Mouse (Mus musculus) embryonic facial prominence, embryonic 10.5 days (tissue): Measurements from ENCODE around the gene Cdca7. TPM values are rescaled to one million over a fixed set of nuclear protein-coding genes. Genes with fewer than 3 reads are reported as not detected.

Experiments
- DNase-seq: peaks from one replicate; pipeline ENCODE4 v3.0.0-alpha.2; 2017; ENCODE audit warnings: low spot score
- H3K27ac ChIP-seq: fragments of 300-500 bp; sonication (generic); replicated peaks from 2 replicates; pipeline ENCODE4 v1.5.1; 2016; ENCODE audit warnings: mild to moderate bottlenecking
- H3K27me3 ChIP-seq: fragments of 300-500 bp; sonication (generic); replicated peaks from 2 replicates; pipeline ENCODE4 v1.6.1; 2016; ENCODE audit warnings: low read depth, mild to moderate bottlenecking; ENCODE audit not compliant: poor library complexity, severe bottlenecking
- H3K36me3 ChIP-seq: fragments of 300-500 bp; sonication (generic); replicated peaks from 2 replicates; pipeline ENCODE4 v1.6.1; 2016; ENCODE audit warnings: mild to moderate bottlenecking, moderate library complexity
- H3K4me1 ChIP-seq: fragments of 300-500 bp; sonication (generic); 2 replicates; pipeline ENCODE4 v1.6.1; 2016
- H3K4me3 ChIP-seq: fragments of 300-500 bp; sonication (generic); 2 replicates; pipeline ENCODE4 v1.5.1; 2016; ENCODE audit warnings: mild to moderate bottlenecking, moderate library complexity
- H3K9me3 ChIP-seq: fragments of 300-500 bp; sonication (generic); 2 replicates; pipeline ENCODE4 v1.6.1; 2016; ENCODE audit warnings: mild to moderate bottlenecking
- WGBS: fragments of 180-500 bp; shearing (Covaris S2); methylation state at CpG from one replicate; pipeline ENCODE4 v1.1.7; 2016; 5-methylcytosine and 5-hydroxymethylcytosine counted together
- polyA plus RNA-seq: library from polyadenylated mRNA; unstranded; fragments of >200 nt; fragmentation: Nextera tagmentation; extraction: Ambion mirVana; gene quantifications from 2 replicates; pipeline ENCODE4 v1.2.1, GENCODE M21; 2016

The Cdca7 gene
- polyA plus RNA-seq, 1 experiment from 2014 or later, result 252 TPM

DNA sequence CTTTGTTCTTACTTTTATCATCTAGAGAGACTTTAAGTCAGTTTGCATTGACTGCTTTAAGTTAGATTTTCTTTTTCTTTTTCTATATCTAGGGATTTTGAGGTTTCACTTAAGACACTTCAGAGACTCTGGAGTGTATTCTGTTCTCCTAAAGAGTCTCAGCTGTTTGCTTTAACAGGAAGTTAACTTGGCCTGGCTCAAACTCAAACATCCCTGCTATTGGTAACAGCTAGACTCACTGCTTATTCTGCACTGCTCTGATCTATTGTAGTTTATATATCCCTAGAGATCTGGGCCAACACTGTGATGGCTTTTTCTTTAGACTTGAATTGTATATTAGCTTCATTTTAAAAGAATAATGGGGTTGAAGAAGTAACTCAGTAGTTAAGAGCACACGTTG, 8.4 kb upstream of the Cdca7 start:
- H3K27me3 ChIP-seq, result peaks cover 2% of the 10 kb centered on the region; the same call in 1 of the 2 replicates
- H3K4me1 ChIP-seq, result peaks cover 11% of the 10 kb centered on the region
- no peak overlapping the region for H3K27ac ChIP-seq
- 92% methylated on average over 1 of the region's 1 CpGs for WGBS
- no peak for DNase-seq
- no peak overlapping the region for H3K4me3 ChIP-seq
- no peaks in the 10 kb centered on the region for H3K36me3 ChIP-seq
- H3K9me3 ChIP-seq, result no peaks in the 10 kb centered on the region

DNA sequence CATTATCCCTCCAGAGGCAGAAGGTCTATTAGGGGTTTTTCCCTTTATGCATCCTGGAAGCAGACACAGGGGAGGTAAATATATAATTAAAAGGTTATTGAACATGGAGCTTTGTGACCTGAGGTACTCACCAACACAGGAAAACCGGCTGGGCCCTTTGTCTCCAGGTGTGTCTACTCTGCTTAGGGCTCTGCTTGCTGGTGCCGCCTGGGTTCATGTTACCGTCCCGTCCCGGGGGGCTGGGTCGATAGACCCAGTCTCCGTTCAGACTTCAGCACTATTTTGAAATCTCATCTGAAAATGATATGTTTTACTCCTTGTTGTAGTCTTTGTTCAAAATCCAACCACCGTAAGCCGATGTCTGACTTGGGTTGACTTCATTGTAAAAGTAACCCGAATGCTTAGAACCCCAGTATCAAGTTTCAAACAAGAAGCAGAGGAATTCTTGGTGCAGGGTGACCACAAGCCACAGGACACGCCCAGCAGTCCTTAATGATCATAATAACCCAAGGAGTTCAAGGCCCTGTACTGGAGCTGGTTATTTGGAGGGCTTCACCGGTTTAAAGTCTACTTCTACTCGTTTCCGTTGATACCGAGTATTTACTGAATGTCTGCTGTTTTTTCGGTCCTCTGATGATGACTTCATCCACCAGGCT, 4.4 kb upstream of the Cdca7 start:
- Histone ChIP-seq H3K9me3 (no peaks in the 10 kb centered on the region), H3K4me1 (peaks cover 20% of the 10 kb centered on the region), H3K27ac (peak overlapping the region; percentile 32), H3K36me3 (no peaks in the 10 kb centered on the region), H3K4me3 (no peak overlapping the region), H3K27me3 (peaks cover 25% of the 10 kb centered on the region)
- DNase-seq, result peak; percentile 52
- WGBS, result 59% methylated on average over 16 of the region's 16 CpGs

DNA sequence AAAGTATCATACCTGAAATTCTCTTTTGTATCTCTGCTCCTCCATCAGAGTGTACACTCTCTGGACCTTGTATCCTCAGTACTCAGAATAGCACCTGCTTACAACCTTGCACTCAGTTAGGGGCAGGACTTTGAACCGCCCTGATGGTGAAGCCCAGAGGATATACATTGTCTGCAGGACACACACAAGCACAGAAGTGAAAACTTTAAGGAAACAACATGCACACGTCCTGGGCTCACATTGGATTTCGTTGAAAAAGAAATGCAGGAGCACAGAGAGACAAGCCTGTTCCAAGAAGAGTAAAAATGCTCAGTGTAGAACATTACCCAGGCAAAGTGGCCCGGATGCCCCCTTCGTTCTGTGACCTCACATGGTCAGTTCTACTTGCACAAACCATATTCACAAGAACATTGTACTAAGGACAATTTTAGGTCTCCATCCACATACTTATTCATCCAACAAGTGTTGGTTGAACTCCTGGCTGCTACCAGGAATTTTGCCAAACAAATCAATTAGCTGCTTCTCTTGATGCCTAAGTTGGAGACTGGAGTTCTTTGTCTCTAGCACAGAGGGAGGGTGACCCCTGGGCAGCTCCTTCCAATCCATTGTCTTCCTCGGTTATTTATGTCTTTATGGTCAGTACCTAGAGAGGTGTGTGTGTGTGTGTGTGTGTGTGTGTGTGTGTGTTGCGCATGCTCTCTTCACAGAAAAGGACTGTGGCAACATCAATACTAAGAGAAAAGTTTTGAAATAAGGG, 1.2 kb upstream of the Cdca7 start:
- peak overlapping the region; percentile 98 for H3K27ac ChIP-seq

DNA sequence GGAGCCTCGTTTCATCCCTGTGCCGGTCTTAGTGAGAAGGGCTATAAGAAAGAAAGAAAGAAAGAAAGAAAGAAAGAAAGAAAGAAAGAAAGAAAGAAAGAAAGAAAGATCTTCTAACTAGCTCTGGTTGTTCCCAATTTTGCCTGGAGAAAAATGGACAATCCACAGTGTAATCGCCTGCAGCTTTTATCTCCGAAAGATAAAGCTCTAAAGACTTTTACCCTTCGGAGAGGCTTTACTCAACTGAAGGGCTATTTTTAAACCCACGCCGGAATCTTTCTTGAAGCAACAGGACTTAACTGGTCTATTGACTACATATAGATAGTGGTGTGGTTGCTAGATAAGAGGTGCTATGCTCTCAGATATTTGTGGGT, 549 bp upstream of the Cdca7 start:
- Histone ChIP-seq H3K27me3 (peaks cover 25% of the 10 kb centered on the region), H3K4me3 (peak overlapping the region; percentile 88), H3K27ac (peak overlapping the region; percentile 98), H3K9me3 (no peaks in the 10 kb centered on the region), H3K4me1 (peaks cover 51% of the 10 kb centered on the region), H3K36me3 (peaks cover 18% of the 10 kb centered on the region)
- WGBS, result 0% methylated on average over 7 of the region's 7 CpGs
- DNase-seq, result no peak

More for the DNA sequence above, 1.2 kb upstream of the Cdca7 start:
- H3K4me1 ChIP-seq, result peaks cover 44% of the 10 kb centered on the region
- H3K27me3 ChIP-seq, result peaks cover 25% of the 10 kb centered on the region
- no peaks in the 10 kb centered on the region for H3K9me3 ChIP-seq
- peak; percentile 35 for DNase-seq
- H3K4me3 ChIP-seq, result peak overlapping the region; percentile 88
- 32% methylated on average over 7 of the region's 7 CpGs for WGBS
- peaks cover 11% of the 10 kb centered on the region for H3K36me3 ChIP-seq

DNA sequence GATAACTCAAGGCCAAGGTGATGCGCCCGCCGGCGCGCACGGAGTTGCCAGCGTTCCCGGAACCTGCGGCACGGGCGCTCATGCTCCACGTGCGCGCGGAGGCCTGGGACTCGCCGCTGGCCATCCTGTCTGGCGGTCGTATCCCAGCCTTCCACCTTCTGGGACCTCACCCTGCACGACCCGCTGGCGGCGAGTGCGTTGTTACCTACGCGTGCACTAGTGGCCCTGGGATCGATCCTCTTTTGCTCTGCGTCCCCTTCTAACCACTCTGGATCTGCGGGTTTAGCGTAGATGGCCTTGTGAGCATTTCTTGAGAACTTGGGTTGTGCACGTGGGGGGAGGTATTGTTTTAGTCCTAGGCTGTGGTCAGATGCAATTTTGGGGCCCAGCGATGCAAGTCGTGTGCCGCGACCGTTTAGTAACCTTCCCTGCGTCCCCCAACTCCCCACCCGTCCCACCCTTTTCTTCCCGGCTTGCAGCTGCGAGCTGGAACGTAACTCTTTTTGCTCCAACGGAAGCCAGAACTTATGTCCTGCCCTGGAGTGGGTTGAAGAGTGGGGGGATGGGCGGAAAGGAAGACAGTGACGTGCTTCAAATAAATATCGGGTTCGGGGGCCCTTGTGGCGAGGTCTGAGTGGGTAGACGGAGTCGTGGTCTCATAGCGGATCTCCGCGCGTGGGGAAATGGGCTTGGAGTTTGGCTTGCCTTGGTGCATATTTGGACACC, 690 bp downstream of the Cdca7 start:
- Histone ChIP-seq H3K4me3 (peak overlapping the region; percentile 88), H3K27ac (peak overlapping the region; percentile 98), H3K36me3 (peaks cover 31% of the 10 kb centered on the region), H3K4me1 (peaks cover 46% of the 10 kb centered on the region), H3K27me3 (peaks cover 25% of the 10 kb centered on the region), H3K9me3 (no peaks in the 10 kb centered on the region)
- under 1% methylated on average over 53 of the region's 53 CpGs for WGBS
- DNase-seq, result peak; percentile 78

DNA sequence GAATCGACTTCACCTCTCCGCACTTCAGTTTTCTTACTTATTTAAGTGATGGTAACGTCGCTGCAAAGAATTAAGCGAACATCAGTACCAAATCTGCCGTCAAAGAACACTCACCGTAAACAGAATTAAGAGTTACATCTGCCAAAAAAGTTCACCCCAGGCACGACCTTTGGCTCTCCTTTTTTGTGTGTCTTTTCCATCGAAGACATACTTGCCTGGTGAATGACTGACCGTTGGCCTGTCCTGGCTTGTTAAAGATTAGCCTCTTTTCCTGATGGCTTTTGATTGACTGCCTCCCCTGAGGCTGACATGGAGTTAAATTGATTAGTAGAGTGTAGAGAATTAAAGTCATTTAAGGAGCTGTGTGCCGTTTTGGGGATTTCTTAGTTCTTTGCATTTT, 1.3 kb downstream of the Cdca7 start:
- Histone ChIP-seq H3K36me3 (peaks cover 37% of the 10 kb centered on the region), H3K4me1 (peaks cover 43% of the 10 kb centered on the region), H3K27ac (peak overlapping the region; percentile 98), H3K27me3 (peaks cover 25% of the 10 kb centered on the region), H3K9me3 (no peaks in the 10 kb centered on the region), H3K4me3 (peak overlapping the region; percentile 88)
- 3% methylated on average over 11 of the region's 11 CpGs for WGBS
- peak; percentile 25 for DNase-seq

DNA sequence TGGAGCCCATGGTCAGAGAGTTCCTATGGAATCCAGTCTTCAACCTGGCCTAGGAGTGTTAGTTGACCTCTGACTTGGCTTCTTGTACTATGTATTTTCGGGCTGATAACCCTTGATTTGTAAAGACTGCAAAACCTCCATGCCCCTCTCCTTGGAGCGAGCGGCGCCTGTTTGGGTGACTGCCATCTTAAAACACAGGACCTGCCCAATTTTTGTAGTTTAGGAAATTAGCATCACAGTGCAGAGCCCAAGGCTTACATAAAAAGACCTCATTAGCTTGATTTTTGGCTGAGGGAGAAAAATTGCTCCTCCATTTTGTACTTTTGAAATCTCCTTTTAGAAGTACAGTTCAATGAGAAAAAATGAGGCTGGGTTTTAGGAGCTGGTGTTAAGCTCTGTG, 2.2 kb downstream of the Cdca7 start:
- peaks cover 46% of the 10 kb centered on the region for H3K36me3 ChIP-seq
- no peaks in the 10 kb centered on the region for H3K9me3 ChIP-seq
- 84% methylated on average over 4 of the region's 4 CpGs for WGBS
- no peak overlapping the region for H3K27ac ChIP-seq
- peaks cover 18% of the 10 kb centered on the region for H3K27me3 ChIP-seq
- peaks cover 43% of the 10 kb centered on the region for H3K4me1 ChIP-seq
- DNase-seq, result no peak
- peak overlapping the region; percentile 88 for H3K4me3 ChIP-seq

DNA sequence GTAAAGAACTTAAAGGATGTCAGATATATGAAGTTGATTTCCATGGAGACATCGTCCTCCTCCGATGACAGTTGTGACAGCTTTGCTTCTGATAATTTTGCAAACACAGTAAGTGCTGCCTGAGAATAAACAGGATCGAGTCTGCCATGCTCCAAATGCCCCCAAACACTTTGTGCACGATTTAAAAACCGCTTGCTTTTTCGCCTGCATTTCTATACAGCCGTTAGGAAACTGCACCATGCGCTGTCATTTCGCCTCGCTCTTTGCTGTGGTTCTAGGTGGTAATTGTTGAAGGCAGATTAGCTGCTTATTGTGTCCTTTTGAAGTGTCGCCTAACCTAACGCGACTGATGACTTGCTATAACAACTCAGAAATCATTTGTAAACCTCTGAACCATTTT, 3.0 kb downstream of the Cdca7 start:
- H3K36me3 ChIP-seq, result peaks cover 54% of the 10 kb centered on the region
- no peak overlapping the region for H3K27ac ChIP-seq
- H3K9me3 ChIP-seq, result no peaks in the 10 kb centered on the region
- H3K27me3 ChIP-seq, result peaks cover 10% of the 10 kb centered on the region
- peaks cover 43% of the 10 kb centered on the region for H3K4me1 ChIP-seq
- WGBS, result 85% methylated on average over 13 of the region's 13 CpGs
- DNase-seq, result no peak
- no peak overlapping the region; the same call in 1 of the 2 replicates for H3K4me3 ChIP-seq

DNA sequence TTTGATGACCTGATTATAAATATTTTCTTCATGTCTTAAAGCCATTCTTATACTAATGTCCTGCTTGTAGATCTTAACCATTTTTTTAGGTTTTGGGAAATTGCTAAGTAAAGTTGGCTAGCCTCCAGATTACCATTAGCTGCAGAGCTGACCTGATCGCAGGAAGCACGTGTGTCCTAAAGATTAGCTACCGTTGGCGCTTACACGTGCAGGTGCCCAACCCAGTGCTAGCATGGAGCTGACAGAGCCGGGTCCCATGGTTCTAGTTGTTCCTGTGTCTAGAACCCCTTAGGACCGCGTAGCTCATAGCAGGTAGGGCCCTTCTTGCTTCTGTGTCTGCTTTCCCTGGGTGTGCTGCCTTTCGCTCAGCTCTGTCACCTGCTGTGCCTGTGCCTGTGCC, 3.9 kb downstream of the Cdca7 start:
- peaks cover 63% of the 10 kb centered on the region for H3K36me3 ChIP-seq
- H3K27me3 ChIP-seq, result peaks cover 1% of the 10 kb centered on the region
- peaks cover 39% of the 10 kb centered on the region for H3K4me1 ChIP-seq
- 93% methylated on average over 9 of the region's 9 CpGs for WGBS
- H3K27ac ChIP-seq, result no peak overlapping the region
- DNase-seq, result no peak
- H3K4me3 ChIP-seq, result no peak overlapping the region
- H3K9me3 ChIP-seq, result no peaks in the 10 kb centered on the region

DNA sequence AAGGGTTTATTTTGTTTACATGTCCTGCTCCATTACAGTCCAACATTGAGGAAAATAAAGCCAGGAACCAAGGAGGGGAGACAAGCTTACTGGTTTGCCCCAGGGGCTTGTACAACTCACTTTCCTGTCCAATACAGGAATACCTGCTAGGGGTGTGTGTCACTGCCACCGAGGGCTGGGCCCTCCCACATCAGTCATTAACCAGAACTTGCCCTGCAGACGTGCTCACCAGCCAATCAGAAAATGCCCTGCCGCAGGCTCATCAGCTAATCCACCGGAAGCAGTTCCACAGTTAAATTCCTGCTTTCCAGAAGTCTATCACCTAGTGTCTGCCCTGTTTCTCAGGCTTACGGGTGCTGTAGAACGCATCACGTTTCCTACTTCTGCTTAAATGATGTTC, 15.7 kb downstream of the Cdca7 start:
- no peaks in the 10 kb centered on the region for H3K9me3 ChIP-seq
- 50% methylated on average over 7 of the region's 7 CpGs for WGBS
- no peak overlapping the region for H3K27ac ChIP-seq
- peaks cover 11% of the 10 kb centered on the region; the same call in 1 of the 2 replicates for H3K4me1 ChIP-seq
- DNase-seq, result peak; percentile 29
- peaks cover 11% of the 10 kb centered on the region for H3K36me3 ChIP-seq
- H3K4me3 ChIP-seq, result no peak overlapping the region
- H3K27me3 ChIP-seq, result peaks cover 6% of the 10 kb centered on the region; the same call in 1 of the 2 replicates

DNA sequence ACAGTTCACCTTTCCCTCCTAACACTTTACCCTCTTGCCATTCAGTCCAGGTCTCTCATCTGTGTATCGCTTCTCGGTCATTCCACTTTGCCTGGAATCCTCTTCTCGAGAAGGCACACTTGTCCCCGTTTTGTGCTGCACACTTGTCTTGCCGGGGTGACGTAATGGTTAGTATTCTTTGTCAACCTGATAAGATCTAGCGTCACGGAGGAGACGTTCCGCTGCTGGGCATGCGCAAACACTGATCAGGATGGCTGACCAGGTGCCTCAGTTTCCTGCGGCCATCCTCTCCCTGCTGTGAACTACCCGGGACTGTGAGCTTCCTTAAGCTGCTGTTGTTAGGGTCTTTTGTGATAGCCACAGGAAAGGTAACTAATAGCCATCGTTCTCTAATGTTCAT, 17.1 kb downstream of the Cdca7 start:
- Histone ChIP-seq H3K27me3 (peaks cover 19% of the 10 kb centered on the region), H3K4me3 (no peak overlapping the region), H3K9me3 (no peaks in the 10 kb centered on the region), H3K36me3 (no peaks in the 10 kb centered on the region), H3K27ac (no peak overlapping the region), H3K4me1 (peaks cover 11% of the 10 kb centered on the region; the same call in 1 of the 2 replicates)
- WGBS, result 55% methylated on average over 14 of the region's 14 CpGs
- no peak for DNase-seq

DNA sequence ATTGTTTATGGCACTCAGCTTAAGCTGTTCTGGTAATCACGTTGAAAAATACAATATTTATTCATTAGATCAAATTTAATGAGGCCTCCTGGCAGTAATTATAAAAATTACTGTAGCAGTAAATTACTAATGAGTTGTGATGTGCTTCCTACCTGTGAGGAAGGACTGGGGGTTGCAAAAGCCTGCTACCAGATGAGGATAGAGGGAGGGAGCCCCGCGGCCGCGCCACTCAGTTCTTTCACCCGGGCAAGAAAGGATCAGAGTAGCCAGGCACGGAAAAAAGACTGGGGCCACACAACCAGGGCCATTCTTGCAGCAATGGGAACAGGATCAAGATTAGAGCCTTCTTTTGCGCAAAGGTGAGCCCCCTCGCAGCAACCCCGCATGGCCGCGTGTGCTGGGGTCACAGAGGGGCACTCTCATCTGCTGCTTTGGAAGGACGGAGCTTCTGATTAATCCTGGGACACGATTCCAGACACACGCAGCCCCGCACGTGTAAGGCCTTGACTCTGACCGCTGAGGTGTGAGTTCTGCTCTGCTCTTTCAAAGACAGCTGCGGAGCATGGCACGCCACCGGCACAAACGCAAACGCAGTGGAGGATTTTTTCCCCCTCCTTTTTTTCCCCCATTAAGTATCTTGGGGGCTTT, 23.2 kb downstream of the Cdca7 start:
- Histone ChIP-seq H3K9me3 (no peaks in the 10 kb centered on the region), H3K4me3 (peak overlapping the region; percentile 46), H3K36me3 (no peaks in the 10 kb centered on the region), H3K4me1 (peaks cover 19% of the 10 kb centered on the region), H3K27me3 (peaks cover 75% of the 10 kb centered on the region), H3K27ac (peak overlapping the region; percentile 66; the same call in 1 of the 2 replicates)
- WGBS, result 3% methylated on average over 23 of the region's 23 CpGs
- peak; percentile 41 for DNase-seq
